Mouse (Mus musculus): ENCODE data around the gene Ergic1.

Gene Ergic1

GRCm38 (mm10) chr17:26540083-26540482 is 21.2 kb upstream of the Ergic1 start:
- peak; percentile 58 to 63 for DNase-seq

- DNase-seq = no peak
These were observed 16.8 kb upstream of the Ergic1 start for GRCm38 (mm10) chr17:26544319-26544963.

GRCm38 (mm10) chr17:26547771-26548170 is 13.5 kb upstream of the Ergic1 start:
- DNase-seq = no peak

- no peak for DNase-seq
These were observed 12.7 kb upstream of the Ergic1 start for GRCm38 (mm10) chr17:26548566-26548965.

GRCm38 (mm10) chr17:26549148-26549809 is 12.0 kb upstream of the Ergic1 start:
- no peak for DNase-seq

GRCm38 (mm10) chr17:26551104-26551503 is 10.2 kb upstream of the Ergic1 start:
- no peak for DNase-seq

- no peak for DNase-seq
These were observed 8.3 kb upstream of the Ergic1 start for GRCm38 (mm10) chr17:26553033-26553432.

- DNase-seq = no peak
These were observed 581 bp upstream of the Ergic1 start for GRCm38 (mm10) chr17:26560526-26561289.

- peak in 1 of 2 experiments; percentile 47 for DNase-seq
These were observed 427 bp downstream of the Ergic1 start, which contains the start of gene Dusp1 for GRCm38 (mm10) chr17:26561651-26562181. Gene Dusp1, minus strand, starts transcription at chr17:26562128.

- no peak for DNase-seq
These were observed 1.0 kb downstream of the Ergic1 start for GRCm38 (mm10) chr17:26562292-26562691.

GRCm38 (mm10) chr17:26563476-26563875 is 2.2 kb downstream of the Ergic1 start:
- peak; percentile 59 to 66 for DNase-seq

- no peak for DNase-seq
These were observed 3.1 kb downstream of the Ergic1 start for GRCm38 (mm10) chr17:26564439-26564838.

GRCm38 (mm10) chr17:26567142-26567817 is 6.0 kb downstream of the Ergic1 start:
- peak in 1 of 2 experiments; percentile 44 for DNase-seq

GRCm38 (mm10) chr17:26567818-26568173 is 6.5 kb downstream of the Ergic1 start:
- DNase-seq = no peak

- no peak for DNase-seq
These were observed 8.5 kb downstream of the Ergic1 start for GRCm38 (mm10) chr17:26569594-26570350.

GRCm38 (mm10) chr17:26570651-26571118 is 9.4 kb downstream of the Ergic1 start:
- no peak for DNase-seq

- no peak for DNase-seq
These were observed 10.1 kb downstream of the Ergic1 start for GRCm38 (mm10) chr17:26571377-26571776.

GRCm38 (mm10) chr17:26572265-26572664 is 11.0 kb downstream of the Ergic1 start:
- no peak for DNase-seq

GRCm38 (mm10) chr17:26574118-26574517 is 12.8 kb downstream of the Ergic1 start:
- peak in 1 of 2 experiments; percentile 19 for DNase-seq

- peak in 1 of 2 experiments; percentile 23 for DNase-seq
These were observed 13.4 kb downstream of the Ergic1 start for GRCm38 (mm10) chr17:26574701-26575100.

GRCm38 (mm10) chr17:26575786-26576690 is 14.7 kb downstream of the Ergic1 start:
- no peak for DNase-seq
